Mouse (Mus musculus): ENCODE data around the gene Xrra1. TPM values are rescaled to one million over a fixed set of nuclear protein-coding genes. Genes with fewer than 3 reads are reported as not detected.
"Not testable (repeated sequence)": the region's sequence is repeated elsewhere in the genome, so short reads cannot be mapped to it uniquely, and the experiment has no call there.

Xrra1 gene
- under 1 TPM; 0.17 to 0.20 TPM for total RNA-seq (2021)

DNA sequence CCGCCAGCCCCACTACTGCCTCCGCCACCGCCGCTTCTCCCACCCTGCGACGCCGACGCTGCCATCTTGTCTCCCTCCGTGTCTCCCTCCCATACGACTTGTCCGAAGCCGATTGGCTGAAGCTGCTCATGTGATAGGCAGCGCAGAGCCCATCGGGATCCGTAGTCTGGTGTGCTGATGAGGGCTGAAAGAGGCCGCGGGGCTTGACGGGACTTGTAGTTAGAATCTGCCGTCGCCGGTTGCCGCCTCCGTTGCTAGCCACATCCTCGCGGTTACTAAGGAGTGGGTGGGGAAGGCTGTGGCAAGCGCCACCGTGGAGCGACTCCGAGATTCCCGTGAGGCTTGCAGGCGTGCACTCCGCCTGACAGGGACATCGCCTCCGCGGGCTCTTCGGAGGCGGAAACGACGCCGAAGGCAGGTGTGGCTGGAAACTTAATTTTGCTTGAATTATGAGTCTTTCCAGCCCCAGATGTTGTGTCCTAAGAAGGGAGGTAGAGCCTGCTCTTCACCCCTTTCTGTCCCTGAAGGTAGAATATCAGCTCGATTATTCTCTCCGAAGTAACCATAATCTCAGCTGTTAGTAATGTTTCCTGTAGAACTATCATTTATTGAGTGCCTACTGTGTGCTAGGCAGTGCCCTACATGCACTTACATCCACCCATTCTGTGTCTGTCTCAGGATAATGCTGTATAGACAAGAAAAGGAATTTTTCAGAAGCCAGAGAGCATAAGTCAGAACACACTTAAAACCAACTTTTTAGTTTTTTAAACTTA lies at the start of gene Xrra1:
TSS of gene Xrra1 (plus strand) at position 304 of the 773 bp plus-strand sequence.
- peak; percentile 96 for DNase-seq

DNA sequence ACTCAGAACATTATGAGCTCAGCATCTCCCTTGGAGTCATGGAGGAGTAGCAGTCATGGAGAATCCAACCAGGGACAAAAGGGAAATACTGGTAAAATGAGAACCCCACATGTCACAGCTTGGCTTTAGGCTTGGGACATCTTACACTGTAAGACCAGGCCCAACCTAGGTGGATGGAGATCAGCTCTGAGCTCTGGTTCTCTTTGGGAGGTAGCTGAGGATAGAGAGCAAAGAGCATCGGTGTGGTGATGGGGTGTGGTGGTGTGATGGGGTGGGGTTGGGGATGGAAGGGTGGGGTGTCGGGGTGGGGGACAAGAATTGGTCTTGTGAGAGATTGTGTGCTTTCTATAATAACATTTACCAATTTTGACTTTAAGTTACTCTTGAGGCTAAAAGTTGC lies 48.1 kb upstream of the Xrra1 start:
- no peak for DNase-seq

DNA sequence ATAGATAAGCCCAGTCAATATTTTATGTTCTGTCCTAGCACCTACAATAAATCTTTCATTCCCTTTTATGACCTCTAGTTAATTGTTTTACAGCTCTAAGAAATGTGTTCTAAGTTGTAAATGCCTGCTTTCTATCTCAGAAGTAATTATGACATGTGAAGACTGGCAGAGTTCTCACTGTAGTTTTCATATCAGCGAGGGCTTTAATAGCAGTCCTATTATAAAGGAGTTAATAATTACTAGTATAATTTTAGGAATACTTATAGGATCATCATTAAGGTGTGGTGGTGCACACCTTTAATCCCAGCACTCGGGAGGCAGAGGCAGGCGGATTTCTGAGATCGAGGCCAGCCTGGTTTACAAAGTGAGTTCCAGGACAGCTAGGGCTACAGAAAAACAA lies 47.3 kb upstream of the Xrra1 start:
- DNase-seq = no peak

DNA sequence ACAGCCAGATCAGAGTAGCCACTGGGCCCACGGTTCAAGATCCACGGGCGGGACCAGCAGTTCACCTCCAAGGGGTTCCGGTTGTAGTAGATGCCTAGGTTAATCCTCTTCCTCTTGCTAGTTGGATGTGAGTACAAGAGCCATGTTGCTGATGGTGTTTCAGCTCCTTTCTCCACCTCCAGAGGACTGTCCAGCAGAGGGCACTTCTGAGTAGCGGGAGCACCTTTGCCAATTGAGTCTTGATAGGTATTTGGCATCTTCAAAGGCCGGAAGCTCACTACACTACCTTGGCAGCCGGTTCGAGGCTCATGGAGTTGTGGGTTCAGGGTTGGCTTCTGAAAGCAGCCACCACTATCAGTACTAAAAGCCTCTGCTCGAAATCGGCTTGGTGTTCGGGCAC lies 45.5 kb upstream of the Xrra1 start:
- peak; percentile 55 for DNase-seq

DNA sequence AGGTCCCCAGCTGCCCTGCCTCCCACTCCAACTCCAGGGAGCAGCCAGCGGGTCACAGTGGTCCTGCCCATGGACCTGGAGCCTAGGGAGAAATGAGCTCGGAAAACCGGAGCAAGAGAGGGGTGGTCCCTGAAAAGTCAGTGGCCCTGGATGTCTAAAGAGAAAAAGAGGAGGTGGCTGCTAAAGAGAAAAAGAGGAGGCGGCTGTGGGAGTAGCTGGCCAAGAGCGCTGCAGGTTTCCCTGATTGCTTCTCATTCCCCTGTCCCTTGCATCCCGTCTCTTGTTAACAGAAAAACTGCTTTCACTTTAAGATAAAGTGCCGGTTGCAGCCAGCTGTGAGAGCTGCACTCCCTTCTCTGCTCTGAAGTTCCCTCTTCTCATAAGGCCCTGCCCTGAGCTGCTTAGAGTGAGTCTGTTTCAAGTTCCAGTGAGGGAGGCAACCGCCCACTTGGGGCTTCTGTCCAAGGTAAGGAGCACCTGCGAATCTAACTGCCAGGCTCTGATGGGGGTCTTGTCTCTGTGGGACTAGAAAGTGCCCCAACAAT lies 40.7 kb upstream of the Xrra1 start:
- not testable (repeated sequence) for DNase-seq

DNA sequence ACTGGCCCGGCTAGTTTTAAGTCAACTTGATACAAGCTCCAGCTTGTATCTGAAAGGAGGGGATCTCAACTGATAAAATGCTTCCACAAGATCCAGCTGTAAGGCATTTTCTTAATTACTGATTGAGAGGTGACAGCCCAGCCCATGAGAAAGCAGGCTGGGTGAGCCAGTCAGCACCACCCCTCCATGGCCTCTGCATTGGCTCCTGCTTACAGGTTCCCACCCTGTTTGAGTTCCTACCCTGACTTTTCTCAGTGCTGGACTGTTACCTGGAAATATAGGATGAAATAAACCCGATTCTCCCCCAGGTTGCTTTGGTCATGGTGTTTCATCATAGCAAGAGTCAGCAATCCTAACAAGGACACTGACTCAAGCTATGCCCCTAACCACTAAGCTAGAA lies 37.0 kb upstream of the Xrra1 start:
- no peak for DNase-seq

DNA sequence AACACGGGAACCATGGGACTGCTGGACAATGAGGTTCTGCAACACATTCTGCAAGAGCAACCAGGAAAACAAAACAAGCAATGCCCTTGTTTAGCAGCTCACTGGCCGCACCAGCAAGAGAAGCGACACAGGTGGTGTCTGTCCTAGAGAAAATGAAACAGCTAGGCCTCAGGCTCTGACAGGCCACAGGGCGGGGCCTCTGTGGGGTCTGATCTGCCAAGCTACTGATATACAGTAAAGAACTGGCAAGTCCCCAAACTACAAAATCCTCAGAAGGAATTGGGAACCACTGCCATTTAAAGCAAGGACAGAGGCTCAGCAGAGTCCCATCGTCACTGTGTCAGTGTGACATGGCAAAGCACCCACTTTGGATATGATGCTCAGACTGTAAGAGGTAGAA lies 36.5 kb upstream of the Xrra1 start:
- no peak for DNase-seq

DNA sequence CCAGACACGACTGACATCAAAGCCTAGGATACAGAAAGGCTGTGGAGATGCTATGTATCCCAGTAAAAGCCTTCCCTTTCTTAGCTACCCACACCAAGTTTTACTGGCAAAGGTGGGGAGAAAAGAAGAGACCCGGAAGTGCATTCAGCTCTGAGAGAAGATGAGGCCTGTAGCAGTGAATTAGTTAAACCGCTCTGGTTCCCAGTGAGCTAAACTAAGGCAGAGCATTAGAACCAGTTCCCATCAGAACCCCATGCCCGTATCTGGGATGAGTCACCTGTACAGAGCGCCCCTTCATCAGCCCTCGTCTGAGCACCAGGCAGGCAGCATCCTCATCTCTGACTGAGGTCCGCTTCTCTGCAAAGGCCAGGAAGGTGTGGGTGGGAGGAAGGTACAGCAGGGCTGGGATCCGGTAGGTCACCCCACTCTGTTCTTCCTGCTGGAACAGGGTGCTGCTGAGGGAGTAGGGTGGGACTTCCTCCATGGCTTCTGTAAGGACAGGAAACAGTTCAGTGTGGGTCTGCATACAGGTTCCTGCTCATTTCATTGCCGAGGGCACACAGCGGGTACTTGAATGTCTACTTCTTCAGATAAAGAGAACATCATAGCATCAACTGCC lies 35.8 kb upstream of the Xrra1 start:
- DNase-seq = no peak

DNA sequence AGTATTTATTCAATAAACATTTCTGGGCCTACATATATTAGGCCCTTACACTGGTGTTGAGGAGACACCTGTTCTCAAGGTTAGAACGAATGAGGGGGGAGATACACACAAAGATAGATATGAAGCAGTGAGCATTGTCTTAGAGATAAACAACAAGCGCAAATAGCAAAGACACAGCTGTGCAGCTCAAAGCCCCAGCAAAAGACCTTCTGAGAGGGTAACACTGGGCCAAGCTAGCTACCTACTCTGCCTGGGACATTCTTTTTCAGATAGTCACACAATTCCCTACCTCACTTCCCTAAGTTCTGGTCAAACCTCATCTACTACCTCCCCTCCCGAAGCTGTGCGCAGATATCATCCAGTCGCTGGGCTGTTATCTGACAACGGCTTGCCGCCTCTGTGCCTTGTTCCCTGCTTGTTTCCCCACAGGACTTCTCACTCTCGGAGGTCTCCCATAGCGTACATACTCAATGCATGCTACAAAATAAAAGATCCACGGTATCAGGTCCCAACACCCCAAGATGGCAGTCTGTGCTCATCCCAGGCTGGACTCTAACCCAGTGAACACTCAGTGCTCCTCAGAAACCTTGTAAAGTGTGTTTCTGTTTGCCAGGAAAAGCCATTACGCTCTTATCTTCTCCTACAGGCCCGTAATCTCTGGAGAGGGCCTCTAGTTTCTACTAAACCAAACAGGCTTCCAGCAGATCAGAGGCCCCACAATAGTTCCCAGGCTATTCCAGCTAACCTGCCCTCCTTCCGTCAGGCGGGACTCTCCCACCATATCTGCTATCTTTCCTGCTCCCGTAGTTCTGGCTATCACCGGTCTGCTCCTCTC lies 34.0 kb upstream of the Xrra1 start:
- DNase-seq = no peak

DNA sequence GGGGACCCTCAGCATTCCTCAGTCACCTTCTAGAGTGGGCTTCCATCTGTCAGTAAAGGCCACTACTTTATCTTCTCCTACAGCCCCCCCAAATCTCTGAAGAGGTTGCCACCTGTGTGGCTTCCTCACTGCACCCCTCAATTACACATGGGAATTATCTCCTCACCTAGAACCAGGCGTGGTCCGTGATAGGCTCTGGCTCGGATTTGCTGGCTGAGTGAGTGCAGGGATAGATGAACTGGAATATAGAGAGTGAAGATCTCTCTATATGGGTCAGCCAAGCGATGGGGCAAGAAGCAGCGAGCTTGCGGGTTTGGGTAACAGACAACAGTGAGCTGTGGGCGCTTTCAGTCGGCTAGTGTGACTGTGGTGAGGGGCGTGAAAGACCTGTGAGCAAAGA lies 33.4 kb upstream of the Xrra1 start:
- DNase-seq = no peak

DNA sequence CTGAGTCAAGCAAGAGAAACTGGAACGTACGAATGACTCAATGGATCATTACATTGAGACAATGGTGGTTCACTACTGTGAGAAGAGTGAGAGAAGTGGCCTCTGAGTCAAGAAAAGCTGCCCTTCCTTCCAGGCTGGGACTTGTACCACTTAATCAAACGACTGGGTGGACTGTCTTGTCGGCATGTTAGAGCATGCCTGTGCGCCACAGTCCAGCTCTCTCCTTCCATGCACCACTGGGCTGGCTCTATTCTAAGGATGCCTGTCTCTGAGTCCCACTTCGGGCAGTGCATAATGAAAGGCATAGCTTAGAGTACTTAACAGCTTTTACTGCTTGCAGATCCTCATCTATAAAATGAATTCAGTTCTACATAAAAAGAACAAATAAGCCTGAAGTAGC lies 32.8 kb upstream of the Xrra1 start:
- no peak for DNase-seq

DNA sequence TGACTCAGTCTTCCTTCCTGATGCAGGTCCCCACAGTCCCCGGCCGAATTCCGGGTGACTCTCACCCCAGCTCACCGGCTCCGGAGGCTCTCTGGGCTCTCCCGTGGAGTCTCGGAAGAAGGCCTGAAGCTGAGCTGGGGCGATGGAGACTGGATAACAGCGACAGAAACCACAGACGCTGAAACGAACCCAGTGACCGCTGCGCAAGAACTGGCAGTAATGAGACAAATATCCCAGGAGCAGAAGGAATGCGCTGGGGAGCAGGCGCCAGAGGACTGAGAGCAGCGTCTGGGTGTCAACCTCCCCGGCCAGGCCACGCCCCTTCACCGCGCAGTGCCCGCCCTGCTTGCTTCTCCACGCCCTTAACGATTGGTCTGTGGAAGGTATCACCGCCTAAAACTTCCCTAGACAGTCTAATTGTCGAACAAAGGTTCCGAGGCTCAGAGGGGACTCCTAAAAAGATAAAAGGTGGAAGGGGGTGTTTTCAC lies 30.8 kb upstream of the Xrra1 start, which contains the start of gene Neu3:
TSS of gene Neu3 (minus strand) at position 335 of the 488 bp plus-strand sequence.
- peak; percentile 97 for DNase-seq

DNA sequence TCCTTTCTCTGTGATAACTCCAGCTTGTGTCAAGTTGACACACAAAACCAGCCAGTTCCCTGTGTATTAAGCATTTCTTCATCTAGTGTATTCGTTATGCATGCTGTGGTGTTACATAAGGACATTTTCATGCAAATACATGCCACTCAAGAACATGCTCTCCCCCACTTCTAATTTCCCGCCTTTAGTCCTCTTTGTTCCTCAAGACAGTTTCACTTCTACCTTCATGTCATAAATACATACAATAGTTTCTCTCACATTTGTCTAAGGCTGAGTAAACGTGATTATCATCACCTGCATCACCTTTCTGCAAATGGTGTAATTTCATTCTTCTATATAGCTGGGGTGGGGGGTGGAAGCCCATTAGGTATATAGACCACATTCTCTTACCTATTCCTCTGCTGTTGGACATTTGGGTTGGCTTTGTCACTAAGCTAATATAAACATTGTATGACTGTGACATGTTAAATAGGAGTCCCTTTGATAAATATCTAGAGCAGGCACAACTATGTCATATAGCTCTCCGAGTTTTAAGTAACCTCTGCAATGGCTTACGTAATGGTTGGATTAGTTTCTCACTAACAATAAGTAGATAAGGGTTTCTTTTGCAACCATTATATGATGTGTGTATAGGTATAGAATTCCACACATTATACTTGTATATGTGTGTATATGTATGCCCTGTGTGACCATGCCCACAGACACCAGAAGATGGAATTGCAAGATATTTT lies 25.6 kb upstream of the Xrra1 start:
- no peak for DNase-seq

DNA sequence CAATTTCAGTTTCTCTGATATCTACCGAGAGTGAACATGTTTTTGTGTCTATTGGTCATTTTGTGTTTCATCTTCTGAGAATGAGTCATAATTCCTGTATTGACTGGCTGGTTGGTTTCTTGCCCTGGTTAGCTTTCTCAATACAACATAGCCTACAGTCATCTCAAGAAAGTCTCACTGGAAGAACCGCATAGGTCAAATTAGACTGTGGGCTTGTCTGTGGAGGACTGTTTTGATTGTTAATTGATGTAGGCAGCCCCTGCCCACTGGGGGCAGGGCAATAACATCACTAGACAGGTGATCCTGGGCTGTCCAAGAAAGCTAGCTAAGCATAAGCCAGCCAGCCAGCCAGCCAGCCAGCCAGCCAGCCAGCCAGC lies 25.1 kb upstream of the Xrra1 start:
- no peak for DNase-seq

DNA sequence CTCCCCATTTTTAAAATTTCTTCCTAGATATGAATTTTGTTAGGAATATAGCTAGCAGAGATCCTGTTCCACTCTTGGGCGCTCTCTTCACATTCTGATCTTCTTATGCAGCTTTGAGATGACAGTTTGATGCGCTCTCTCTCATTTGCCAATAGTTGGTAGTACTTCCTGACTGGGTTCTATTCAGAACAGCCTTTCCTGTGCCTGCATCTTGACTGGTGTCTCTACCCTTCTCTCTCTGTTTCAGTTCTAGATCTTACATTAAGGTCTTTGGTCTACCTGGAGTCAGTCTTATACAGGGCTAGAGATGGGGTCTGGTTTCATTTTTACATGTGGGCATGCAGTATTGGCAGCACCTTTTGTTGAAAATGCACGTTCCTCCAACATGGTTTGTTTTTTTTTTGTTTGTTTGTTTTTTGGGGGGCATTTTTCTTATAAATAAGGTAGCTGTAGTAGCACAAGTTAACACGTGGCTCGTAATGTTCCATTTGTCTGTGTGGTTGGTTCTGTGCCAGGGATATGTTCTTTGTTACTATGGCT lies 24.5 kb upstream of the Xrra1 start:
- no peak for DNase-seq

DNA sequence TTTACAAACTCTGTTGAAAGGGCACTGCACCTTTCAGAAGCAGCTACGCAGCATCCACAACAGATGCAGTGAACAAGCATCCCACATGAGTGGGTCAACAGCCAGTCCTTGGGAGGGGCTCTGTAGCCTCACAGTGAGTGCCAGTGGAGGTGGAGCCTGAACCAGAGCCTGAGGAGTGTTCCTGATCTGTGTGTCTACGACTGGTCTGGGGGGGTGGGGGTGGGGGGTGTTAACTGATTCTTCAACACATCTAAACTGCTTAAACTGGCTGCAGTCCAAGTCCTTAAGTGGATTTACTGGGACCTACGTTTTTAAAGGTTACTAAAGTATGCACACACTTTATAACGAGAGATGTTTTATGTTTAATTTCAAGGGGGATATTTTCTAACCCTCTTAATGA lies 22.1 kb upstream of the Xrra1 start:
- DNase-seq = no peak

DNA sequence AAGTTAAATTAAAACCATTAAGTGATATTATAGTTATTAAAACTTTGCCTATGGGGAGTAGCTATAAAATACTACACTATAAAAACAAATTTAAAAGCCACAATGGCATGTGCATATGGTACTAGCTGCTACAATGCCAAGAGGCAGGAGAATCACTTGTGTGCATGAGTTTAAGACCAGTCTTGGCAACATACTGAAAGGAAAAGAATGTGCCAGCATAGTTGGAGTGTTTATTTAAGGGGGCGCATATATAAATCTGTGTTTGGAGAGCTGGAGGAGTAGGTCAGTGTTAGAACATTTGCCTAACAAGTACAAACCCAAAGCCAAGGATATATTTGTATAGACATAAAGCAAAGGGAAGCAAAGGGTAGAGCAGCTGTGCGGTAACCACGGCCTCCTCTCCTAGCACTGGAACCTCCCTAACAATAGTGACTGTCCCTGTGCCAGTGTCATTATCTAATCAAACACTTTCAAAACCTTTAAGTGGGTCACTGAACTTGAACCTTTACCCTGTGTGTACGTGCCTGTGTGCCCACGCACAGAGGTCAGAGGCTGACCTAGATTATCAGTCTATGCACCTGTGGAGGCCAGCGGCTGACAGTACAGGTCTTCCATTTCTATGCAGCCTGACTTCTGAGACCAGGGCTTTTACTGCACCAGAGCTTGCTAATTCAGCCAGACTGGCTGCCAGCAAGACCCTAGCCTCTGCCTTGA lies 21.4 kb upstream of the Xrra1 start:
- DNase-seq = no peak

DNA sequence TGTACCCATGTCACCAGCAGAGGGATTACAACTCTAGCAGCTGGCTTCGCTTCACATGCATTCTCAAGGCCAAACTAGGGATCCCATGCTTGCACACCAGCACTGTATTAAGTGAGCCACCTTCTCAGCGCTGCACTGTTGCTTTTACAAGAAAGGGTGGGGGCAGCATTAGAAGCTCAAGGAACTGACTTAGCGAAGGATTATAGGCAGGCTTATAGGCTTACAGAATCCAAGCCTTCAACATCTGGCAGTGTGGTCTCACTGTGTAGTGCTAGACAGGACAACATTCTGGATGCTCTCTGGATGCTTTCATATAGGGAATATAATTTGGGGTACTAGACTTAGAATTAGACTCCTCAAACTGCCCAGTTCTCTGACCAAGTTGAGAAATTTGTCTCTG lies 20.7 kb upstream of the Xrra1 start:
- DNase-seq = no peak

DNA sequence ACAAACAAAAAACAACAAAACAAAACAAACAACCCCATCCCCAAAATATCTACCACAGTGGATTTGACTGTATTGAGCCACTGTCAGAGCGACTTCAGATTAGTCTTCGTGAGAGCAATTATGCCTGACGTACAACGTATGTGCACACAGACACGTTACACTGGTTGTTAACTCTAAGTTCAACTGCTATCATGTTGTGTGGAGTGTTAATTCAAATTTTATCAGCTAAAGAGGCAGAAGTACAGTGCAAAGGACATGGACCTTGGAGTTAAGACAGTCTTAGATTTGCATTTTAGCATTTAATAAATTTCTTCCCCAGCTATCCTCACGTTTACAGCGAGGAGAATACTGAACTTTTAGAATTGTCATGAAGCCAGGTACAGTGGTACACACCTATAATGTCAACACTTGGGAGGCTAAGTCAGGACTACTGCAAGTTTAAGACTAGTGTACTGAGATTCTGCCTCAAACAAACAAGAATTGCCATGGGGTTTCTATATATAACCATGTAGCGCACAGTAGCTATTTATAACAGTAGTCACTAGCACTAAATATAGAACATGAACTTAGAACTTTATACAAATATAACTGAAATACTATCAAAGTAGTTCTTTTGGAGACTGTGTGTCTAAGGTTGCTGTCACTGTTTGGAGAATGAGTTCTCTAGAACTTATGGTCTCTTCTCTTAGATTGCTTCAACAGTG lies 13.2 kb upstream of the Xrra1 start:
- DNase-seq = no peak

DNA sequence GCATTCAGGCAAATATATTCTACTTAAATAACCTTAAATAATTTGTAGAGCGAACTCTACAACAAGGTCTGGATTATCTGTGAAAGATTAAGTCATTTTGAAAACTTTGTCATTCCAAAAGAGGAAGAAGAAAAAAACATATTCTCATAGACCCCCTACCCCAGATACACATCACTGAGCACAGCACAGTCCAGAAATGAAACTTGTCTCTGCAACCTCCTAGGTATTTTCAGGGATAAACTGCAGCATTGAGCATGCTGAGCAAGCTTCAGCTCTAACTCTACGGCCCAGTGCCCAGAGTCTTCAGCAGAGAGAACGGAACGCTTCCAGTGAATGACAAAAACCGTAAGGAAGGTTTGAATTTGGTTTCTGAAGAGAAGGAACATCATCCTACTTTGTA lies 8.4 kb upstream of the Xrra1 start:
- DNase-seq = no peak

DNA sequence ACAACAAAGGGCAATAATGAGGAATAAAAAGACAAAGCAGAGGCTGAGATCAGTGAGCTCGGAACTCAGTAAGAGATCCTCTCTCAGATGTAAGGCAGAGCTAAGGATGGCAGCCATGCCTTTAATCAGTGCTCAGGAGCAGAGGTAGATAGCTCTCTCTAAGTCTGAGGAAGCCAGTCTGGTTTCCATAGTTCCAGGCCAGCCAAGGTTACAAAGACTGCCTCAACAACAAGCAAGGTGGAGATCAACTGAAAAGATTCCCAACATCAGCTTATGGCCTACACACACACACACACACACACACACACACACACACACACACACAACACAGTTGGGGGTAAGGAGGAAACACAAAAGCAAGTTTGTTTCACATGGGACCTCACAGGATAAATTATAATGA lies 7.8 kb upstream of the Xrra1 start:
- no peak for DNase-seq

All from heart, postnatal 4 days (tissue).